Mouse (Mus musculus) frontal cortex, adult 2 months (tissue): ENCODE measurements around the gene Plk4. TPM values are rescaled to one million over a fixed set of nuclear protein-coding genes. Genes with fewer than 3 reads are reported as not detected.
A peak's percentile ranks its signal among the peaks of the same experiment; 100 is the strongest.
"Not testable (repeated sequence)": the region's sequence is repeated elsewhere in the genome, so short reads cannot be mapped to it uniquely, and the experiment has no call there.

Experiments used
- DNase-seq, 2 experiments: peaks; one replicate each; pipeline ENCODE4 v3.0.0; 2022; ENCODE audit warnings: low spot score in 1 of 2; ENCODE audit errors: extremely low spot score in 1 of 2
- polyA plus RNA-seq: library from polyadenylated mRNA; depleted of rRNA; stranded (reverse); fragments of >200 nt; gene quantifications from 2 replicates; pipeline ENCODE4 v1.2.3, GENCODE M21; 2012; rRNA removed

Gene Plk4
- polyA plus RNA-seq: 3.3 and 4.0 TPM in 2 replicates

- DNase-seq: peak; percentile 90 to 98
Observed at GRCm38 (mm10) chr3:40799530-40800372, at the start of gene Plk4. TSS of gene Plk4 (plus strand) at chr3:40800019.

GRCm38 (mm10) chr3:40760746-40761145 lies 39.1 kb upstream of the Plk4 start:
- DNase-seq: no peak

- DNase-seq: no peak
Observed at GRCm38 (mm10) chr3:40761312-40761711, 38.5 kb upstream of the Plk4 start.

GRCm38 (mm10) chr3:40793783-40794182 lies 6.0 kb upstream of the Plk4 start:
- DNase-seq: no peak

GRCm38 (mm10) chr3:40798054-40798453 lies 1.8 kb upstream of the Plk4 start:
- DNase-seq: no peak

- DNase-seq: peak; percentile 19 to 52
Observed at GRCm38 (mm10) chr3:40798500-40798899, 1.3 kb upstream of the Plk4 start.

GRCm38 (mm10) chr3:40800373-40800823 lies 579 bp downstream of the Plk4 start:
- DNase-seq: peak in 1 of 2 experiments; percentile 31

- no peak for DNase-seq
Observed at GRCm38 (mm10) chr3:40806871-40807270, 7.1 kb downstream of the Plk4 start.

- no peak for DNase-seq
Observed at GRCm38 (mm10) chr3:40808686-40809085, 8.9 kb downstream of the Plk4 start.

GRCm38 (mm10) chr3:40809894-40810293 lies 10.1 kb downstream of the Plk4 start:
- DNase-seq: no peak

GRCm38 (mm10) chr3:40813275-40813674 lies 13.5 kb downstream of the Plk4 start:
- DNase-seq: no peak

GRCm38 (mm10) chr3:40845521-40845920 lies 45.7 kb downstream of the Plk4 start:
- DNase-seq: not testable (repeated sequence)

GRCm38 (mm10) chr3:40846473-40846956 lies 46.7 kb downstream of the Plk4 start, which contains the start of gene Mfsd8:
TSS of gene Mfsd8 (minus strand) at chr3:40846886.
- DNase-seq: peak; percentile 95 to 96

GRCm38 (mm10) chr3:40846957-40847017 lies 47.0 kb downstream of the Plk4 start, which contains the start of gene Abhd18:
TSS of gene Abhd18 (plus strand) at chr3:40846970.
- DNase-seq: not testable (repeated sequence)

GRCm38 (mm10) chr3:40847018-40847417 lies 47.2 kb downstream of the Plk4 start:
- peak; percentile 33 to 53 for DNase-seq

- not testable (repeated sequence) for DNase-seq
Observed at GRCm38 (mm10) chr3:40847936-40848335, 48.1 kb downstream of the Plk4 start.

- not testable (repeated sequence) for DNase-seq
Observed at GRCm38 (mm10) chr3:40853123-40853738, 53.4 kb downstream of the Plk4 start.

Other genes starting within 250 kb of the Plk4 start
- 0.06 and 0.12 TPM in 2 replicates for gene Slc25a31, start 91.2 kb upstream of the Plk4 start, polyA plus RNA-seq
- gene Hspa4l, start 55.5 kb upstream of the Plk4 start, polyA plus RNA-seq: 35.9 and 43.1 TPM in 2 replicates
- gene Mfsd8, start 46.9 kb downstream of the Plk4 start, polyA plus RNA-seq: 13.5 and 15.1 TPM in 2 replicates
- 21.0 and 21.7 TPM in 2 replicates for gene Abhd18, start 47.0 kb downstream of the Plk4 start, polyA plus RNA-seq
- gene 1700034I23Rik, start 102.5 kb downstream of the Plk4 start, polyA plus RNA-seq: 0.13 and 0.16 TPM in 2 replicates
- 16.0 and 16.6 TPM in 2 replicates for gene Larp1b, start 149.8 kb downstream of the Plk4 start, polyA plus RNA-seq